ENCODE assay signal across 15 mouse cellular contexts in the genomic region with DNA sequence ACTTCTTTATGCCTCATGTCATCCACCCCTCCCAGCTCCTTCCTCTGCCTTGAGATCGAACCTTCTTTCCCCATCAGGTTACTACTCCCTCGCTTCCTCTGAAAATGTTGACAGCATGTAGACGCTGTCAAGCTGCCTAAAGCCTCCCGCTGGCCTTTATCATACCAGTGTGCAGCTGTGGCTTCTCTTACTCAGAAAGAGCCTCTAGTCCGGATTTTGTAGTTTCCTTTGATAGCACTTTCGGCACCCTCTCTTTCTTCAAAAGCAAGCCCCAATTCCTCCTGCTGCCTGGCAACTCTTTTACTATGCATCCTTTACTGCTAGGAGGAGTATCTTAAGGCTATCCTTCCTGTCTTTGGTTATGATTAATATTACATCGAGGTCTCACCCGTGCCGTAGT.
"Had no signal": no experiment of that assay in that cellular context is flagged by ENCODE, and none has a peak within 500 bp of the region (broad histone marks: within the 10 kb centered on the region; RNA-seq: fewer than 3 reads in every experiment).

No protein-coding gene starts in this region.

- DNase-seq: kidney, adult 11 months; left cerebral cortex, postnatal 4 days; lung, adult 2 months; lung, postnatal 10 days; lung, postnatal 4 days; midbrain, embryonic 14.5 days; right cerebral cortex, adult 18-20 months; right cerebral cortex, postnatal 25 days; thymus, adult 18-20 months; thymus, postnatal 14 days had no signal

- H3K4me3 ChIP-seq: limb, embryonic 13.5 days; midbrain, embryonic 10.5 days; myocyte; neural tube, embryonic 15.5 days had no signal

- H3K27me3 ChIP-seq: neural tube, embryonic 15.5 days had no signal

- H3K36me3 ChIP-seq: limb, embryonic 13.5 days; midbrain, embryonic 10.5 days; neural tube, embryonic 15.5 days had no signal

- H3K27ac ChIP-seq: limb, embryonic 13.5 days; liver, embryonic 14.5 days; midbrain, embryonic 10.5 days; neural tube, embryonic 15.5 days had no signal

- H3K9me3 ChIP-seq: limb, embryonic 13.5 days; midbrain, embryonic 10.5 days; neural tube, embryonic 15.5 days had no signal

- H3K9ac ChIP-seq: limb, embryonic 13.5 days; liver, embryonic 14.5 days; neural tube, embryonic 15.5 days had no signal

- H3K4me2 ChIP-seq: limb, embryonic 13.5 days; neural tube, embryonic 15.5 days had no signal
